Mouse (Mus musculus) forebrain, postnatal 0 days (tissue): ENCODE measurements at regions not wholly inside any gene's neighbourhood (a gene's known extent, or its start where the extent isn't known, plus 50 kb on each side); places are given as distances from the start of the nearest gene placed in this dataset.

Source experiments
- ATAC-seq: fragments of 200-750 bp; cut with Nextera tagmentation; 2 replicates; pipeline ENCODE4 v1.8.0; 2017; ENCODE audit warnings: mild to moderate bottlenecking, moderate library complexity
- DNase-seq: peaks from one replicate; pipeline ENCODE4 v3.0.0-alpha.2; 2015
- H3K27ac ChIP-seq: fragments of 300-500 bp; sonication (generic); 2 replicates; pipeline ENCODE4 v1.5.1; 2014; ENCODE audit warnings: low read depth, mild to moderate bottlenecking, antibody characterized with exemption, low read length, moderate library complexity, mixed read lengths
- H3K27me3 ChIP-seq: fragments of 300-500 bp; sonication (generic); 2 replicates; pipeline ENCODE4 v1.6.1; 2014; ENCODE audit warnings: mild to moderate bottlenecking, low read length, mixed read lengths; ENCODE audit not compliant: insufficient read depth
- H3K36me3 ChIP-seq: fragments of 300-500 bp; sonication (generic); 2 replicates; pipeline ENCODE4 v1.6.1; 2014; ENCODE audit warnings: mild to moderate bottlenecking, moderate library complexity; ENCODE audit not compliant: insufficient read depth
- H3K4me1 ChIP-seq: fragments of 300-500 bp; sonication (generic); 2 replicates; pipeline ENCODE4 v1.6.1; 2014; ENCODE audit warnings: antibody characterized with exemption; ENCODE audit not compliant: insufficient read depth
- H3K4me2 ChIP-seq: fragments of 300-500 bp; sonication (generic); 2 replicates; pipeline ENCODE4 v1.6.1; 2014; ENCODE audit warnings: low read depth, mild to moderate bottlenecking, moderate library complexity
- H3K4me3 ChIP-seq: fragments of 300-500 bp; sonication (generic); 2 replicates; pipeline ENCODE4 v1.5.1; 2014; ENCODE audit warnings: low read depth, low read length, mixed read lengths
- H3K9ac ChIP-seq: fragments of 300-500 bp; sonication (generic); 2 replicates; pipeline ENCODE4 v1.6.1; 2014; ENCODE audit warnings: mild to moderate bottlenecking
- H3K9me3 ChIP-seq: fragments of 300-500 bp; sonication (generic); 2 replicates; pipeline ENCODE4 v1.6.1; 2016; ENCODE audit warnings: low read length
- CTCF ChIP-seq: sonication (generic); IDR thresholded peaks from 2 replicates; pipeline ENCODE4 v1.5.1; 2016; ENCODE audit warnings: antibody characterized with exemption, control low read depth, low read depth
- WGBS: fragments of 180-500 bp; shearing (Covaris S2); extraction: QIAGEN DNeasy Blood & Tissue Kit; methylation state at CpG from one replicate; pipeline ENCODE4 v1.1.7; 2014; 5-methylcytosine and 5-hydroxymethylcytosine counted together

DNA sequence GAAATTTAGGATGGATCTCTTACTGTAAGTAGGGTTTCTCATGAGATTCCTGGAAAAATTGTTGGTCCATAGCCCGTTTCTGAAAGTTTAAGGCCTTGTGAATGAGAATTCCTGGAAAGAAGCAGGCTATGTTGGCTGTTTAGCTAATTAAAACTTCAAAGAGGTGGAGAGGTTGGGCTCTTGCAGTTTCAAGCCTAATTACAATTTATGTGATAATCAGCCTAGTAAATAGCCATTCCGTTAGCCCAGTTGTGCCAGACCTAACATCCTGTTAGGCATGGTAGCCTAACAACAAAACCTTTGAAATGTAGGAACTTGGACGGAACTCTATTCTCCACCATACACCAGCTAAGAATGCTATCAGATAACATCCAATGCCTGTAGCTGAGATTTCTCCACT lies 235.0 kb downstream of the Fam43a start:
- Histone ChIP-seq H3K9me3 (peaks cover 7% of the 10 kb centered on the region; the same call in 1 of the 2 replicates), H3K27ac (no peak overlapping the region), H3K36me3 (no peaks in the 10 kb centered on the region), H3K9ac (no peak overlapping the region), H3K4me3 (no peak overlapping the region), H3K4me1 (no peaks in the 10 kb centered on the region; the same call in 1 of the 2 replicates), H3K27me3 (no peaks in the 10 kb centered on the region), H3K4me2 (no peak overlapping the region)
- DNase-seq: peak; percentile 18
- TF ChIP-seq CTCF: no peak
- ATAC-seq: peak; percentile 20; the same call in 1 of the 2 replicates
- 24% methylated on average over 3 of the region's 3 CpGs for WGBS

DNA sequence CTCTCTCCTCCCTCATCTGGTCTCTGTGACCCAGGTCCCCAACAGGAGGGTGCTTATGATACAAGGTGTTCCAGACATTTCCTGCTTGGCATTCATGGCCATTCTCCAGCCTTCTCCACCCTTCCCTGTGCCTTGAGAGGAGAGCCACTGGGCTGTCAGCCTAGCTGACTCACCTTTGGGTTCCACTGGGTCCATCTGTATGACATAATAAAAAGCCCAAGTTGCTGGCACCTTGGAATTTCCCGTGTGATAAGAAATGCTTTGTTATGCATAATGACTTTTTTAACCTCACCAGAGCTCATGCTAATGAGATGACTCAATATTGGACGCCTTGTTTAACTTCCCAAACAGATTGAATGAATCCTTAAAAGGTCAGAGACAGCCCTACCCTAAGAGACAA lies 236.2 kb downstream of the Fam43a start:
- ATAC-seq: no peak

DNA sequence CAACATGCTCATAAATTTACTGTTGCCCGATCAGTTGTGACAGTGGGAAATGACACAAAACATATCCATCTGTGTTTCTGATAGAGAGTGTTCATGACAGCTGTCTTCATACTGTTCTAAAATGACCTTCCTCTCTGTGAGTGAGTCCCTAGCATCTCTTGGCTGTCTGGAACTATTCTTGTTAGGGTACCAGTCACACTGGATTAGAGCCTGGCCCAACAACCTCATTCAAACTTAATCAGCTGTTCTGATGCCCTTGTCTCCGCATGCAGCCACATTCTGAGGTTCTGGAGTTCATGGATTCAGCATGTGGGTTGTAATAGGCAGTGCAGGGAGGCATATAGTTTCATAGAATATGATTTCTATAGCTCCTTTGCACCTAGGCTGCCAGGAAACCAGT lies 238.4 kb downstream of the Xxylt1 start:
- H3K36me3 ChIP-seq: no peaks in the 10 kb centered on the region
- 0 out of 2 replicates have a peak, but pooled peaks cover 5% of the 10 kb centered on the region for H3K9me3 ChIP-seq
- 60% methylated on average over 2 of the region's 2 CpGs for WGBS
- TF ChIP-seq CTCF: no peak
- no peak overlapping the region for H3K4me2 ChIP-seq
- DNase-seq: no peak
- no peaks in the 10 kb centered on the region for H3K4me1 ChIP-seq
- H3K4me3 ChIP-seq: no peak overlapping the region
- H3K9ac ChIP-seq: no peak overlapping the region
- ATAC-seq: no peak
- no peak overlapping the region for H3K27ac ChIP-seq
- H3K27me3 ChIP-seq: no peaks in the 10 kb centered on the region

More for the DNA sequence above, 236.2 kb downstream of the Fam43a start:
- WGBS: 30% methylated on average over 2 of the region's 2 CpGs
- H3K9me3 ChIP-seq: peaks cover 12% of the 10 kb centered on the region; the same call in 1 of the 2 replicates
- H3K36me3 ChIP-seq: no peaks in the 10 kb centered on the region
- TF ChIP-seq CTCF: no peak
- H3K27me3 ChIP-seq: no peaks in the 10 kb centered on the region
- DNase-seq: no peak
- H3K4me1 ChIP-seq: no peaks in the 10 kb centered on the region; the same call in 1 of the 2 replicates
- H3K9ac ChIP-seq: no peak overlapping the region
- no peak overlapping the region for H3K4me3 ChIP-seq
- H3K4me2 ChIP-seq: no peak overlapping the region
- H3K27ac ChIP-seq: no peak overlapping the region

DNA sequence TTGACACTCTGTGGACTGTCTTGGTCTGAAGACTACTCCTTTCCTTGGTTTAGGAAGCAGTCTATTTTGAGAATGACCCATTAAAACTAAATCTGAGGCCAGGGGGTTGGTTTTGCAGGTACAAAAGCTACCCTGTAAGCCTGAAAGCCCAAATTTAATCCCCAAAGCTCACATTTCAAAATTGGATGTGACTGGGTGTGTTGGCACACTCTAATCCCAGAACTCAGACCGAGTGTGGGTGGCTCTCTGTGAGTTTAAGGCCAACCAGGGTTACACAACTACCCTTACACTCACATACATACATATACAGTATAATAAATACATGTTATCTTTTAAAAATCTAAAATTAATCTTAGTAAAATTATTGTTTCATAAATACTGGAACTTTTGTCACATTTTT lies 228.6 kb downstream of the Xxylt1 start:
- no peak overlapping the region for H3K9ac ChIP-seq
- no peaks in the 10 kb centered on the region for H3K36me3 ChIP-seq
- H3K4me1 ChIP-seq: no peaks in the 10 kb centered on the region
- H3K9me3 ChIP-seq: no peaks in the 10 kb centered on the region
- 67% methylated on average over 1 of the region's 1 CpGs for WGBS
- TF ChIP-seq CTCF: no peak
- ATAC-seq: no peak
- H3K4me3 ChIP-seq: no peak overlapping the region
- no peaks in the 10 kb centered on the region for H3K27me3 ChIP-seq
- DNase-seq: no peak
- no peak overlapping the region for H3K4me2 ChIP-seq
- no peak overlapping the region for H3K27ac ChIP-seq

DNA sequence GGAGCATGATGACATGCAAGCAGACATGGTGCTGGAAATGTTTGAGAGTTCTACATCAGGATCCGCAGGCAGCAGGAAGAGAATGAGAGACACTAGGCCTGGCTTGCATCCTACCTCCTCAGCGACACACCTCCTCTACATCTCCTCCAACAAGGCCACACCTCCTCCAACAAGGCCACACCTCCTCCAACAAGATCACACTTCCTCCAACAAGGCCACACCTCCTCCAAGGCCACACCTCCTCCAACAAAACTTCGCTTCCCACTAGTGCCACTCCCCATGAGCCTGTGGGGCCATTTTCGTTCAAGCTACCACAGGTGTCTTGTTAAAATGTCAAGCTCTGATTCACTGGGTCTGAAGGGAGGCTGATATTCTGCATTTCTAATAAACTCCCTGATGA lies 226.5 kb downstream of the Xxylt1 start:
- no peaks in the 10 kb centered on the region for H3K27me3 ChIP-seq
- no peak overlapping the region for H3K27ac ChIP-seq
- no peaks in the 10 kb centered on the region for H3K9me3 ChIP-seq
- no peak for TF ChIP-seq CTCF
- WGBS: 79% methylated on average over 4 of the region's 4 CpGs
- no peaks in the 10 kb centered on the region for H3K36me3 ChIP-seq
- no peak for ATAC-seq
- H3K4me1 ChIP-seq: no peaks in the 10 kb centered on the region
- no peak overlapping the region for H3K4me2 ChIP-seq
- no peak overlapping the region for H3K4me3 ChIP-seq
- H3K9ac ChIP-seq: no peak overlapping the region
- no peak for DNase-seq

DNA sequence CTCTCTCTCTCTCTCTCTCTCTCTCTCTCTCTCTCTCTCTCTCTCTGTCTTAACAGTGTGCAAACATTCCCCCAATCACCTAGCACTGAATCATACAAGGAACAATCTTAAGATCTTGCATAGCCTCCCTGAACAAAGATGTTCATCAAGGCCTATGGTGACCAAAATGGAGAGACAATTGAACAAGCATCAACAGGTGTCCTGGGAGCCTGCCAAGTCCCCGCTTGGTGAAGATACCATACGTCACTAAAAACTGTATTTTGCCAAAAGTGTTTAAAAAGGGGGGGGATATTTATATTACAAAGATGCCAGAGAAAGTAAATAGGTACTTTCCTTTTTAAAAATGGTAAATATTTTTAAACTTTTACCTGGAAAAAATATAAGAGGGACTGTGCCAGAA lies 223.6 kb downstream of the Xxylt1 start:
- no peak for TF ChIP-seq CTCF
- no peak overlapping the region for H3K4me2 ChIP-seq
- H3K4me3 ChIP-seq: no peak overlapping the region
- no peaks in the 10 kb centered on the region for H3K36me3 ChIP-seq
- no peaks in the 10 kb centered on the region for H3K9me3 ChIP-seq
- DNase-seq (no peak), ATAC-seq (no peak)
- no peaks in the 10 kb centered on the region for H3K4me1 ChIP-seq
- no peak overlapping the region for H3K27ac ChIP-seq
- no peak overlapping the region for H3K9ac ChIP-seq
- H3K27me3 ChIP-seq: no peaks in the 10 kb centered on the region
- 58% methylated on average over 2 of the region's 2 CpGs for WGBS

DNA sequence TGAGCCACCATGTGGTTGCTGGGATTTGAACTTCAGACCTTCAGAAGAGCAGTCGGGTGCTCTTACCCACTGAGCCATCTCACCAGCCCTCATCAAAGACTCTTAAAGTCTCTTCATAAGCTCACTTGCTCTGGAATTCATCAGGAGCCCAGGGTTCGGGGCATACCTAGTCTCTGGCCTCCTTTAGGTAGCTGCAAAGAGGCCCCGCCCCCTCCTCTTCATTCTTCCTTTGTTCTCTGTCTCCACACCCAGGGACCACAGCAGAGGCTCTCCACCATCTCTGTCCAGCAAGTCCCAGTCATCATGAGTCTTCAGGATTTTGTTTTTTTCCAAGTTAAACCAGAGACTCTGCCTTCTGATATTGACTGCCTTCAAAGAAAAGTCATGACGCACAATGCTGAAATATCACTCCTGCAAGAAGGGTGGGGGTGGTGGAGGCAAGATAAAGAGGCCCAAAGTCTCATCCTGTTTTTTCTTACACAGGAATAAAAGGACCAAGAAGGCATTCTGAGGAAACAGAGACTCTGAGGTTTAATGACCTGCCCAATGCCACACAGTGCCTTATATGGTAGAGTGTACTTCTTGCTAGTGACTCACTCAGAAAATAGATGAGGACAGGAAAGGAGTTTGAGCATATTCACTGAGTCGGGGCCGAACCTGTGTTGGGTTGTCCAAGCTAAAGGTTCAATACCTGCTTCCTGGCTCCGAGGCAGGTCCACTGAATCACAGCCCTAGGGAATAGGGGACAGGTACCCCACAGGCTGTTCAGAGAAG lies 211.9 kb downstream of the Xxylt1 start:
- DNase-seq: no peak
- H3K9ac ChIP-seq: no peak overlapping the region
- no peaks in the 10 kb centered on the region for H3K9me3 ChIP-seq
- no peak overlapping the region for H3K4me3 ChIP-seq
- H3K27ac ChIP-seq: no peak overlapping the region
- WGBS: 92% methylated on average over 7 of the region's 7 CpGs
- no peak for ATAC-seq
- peaks cover 14% of the 10 kb centered on the region; the same call in 1 of the 2 replicates for H3K4me1 ChIP-seq
- no peak for TF ChIP-seq CTCF
- no peaks in the 10 kb centered on the region for H3K27me3 ChIP-seq
- no peak overlapping the region for H3K4me2 ChIP-seq
- no peaks in the 10 kb centered on the region for H3K36me3 ChIP-seq
